Mouse (Mus musculus): ENCODE measurements around the gene Tcp11x2. TPM values are rescaled to one million over a fixed set of nuclear protein-coding genes. Genes with fewer than 3 reads are reported as not detected.

Tcp11x2 gene
- polyA plus RNA-seq, 1 experiment: not detected

GRCm38 (mm10) chrX:135712845-135713244, 19.3 kb upstream of the Tcp11x2 start:
- no peak overlapping the region for H3K4me3 ChIP-seq (ENCODE audit: low read depth, low read length)
- no peak overlapping the region for H3K27ac ChIP-seq (ENCODE audit: insufficient read depth, low read length)
- no peak for TF ChIP-seq EP300 (IDR thresholded peaks at IDR 0.05; ENCODE audit: insufficient read depth, low read depth, low read length)
- TF ChIP-seq CTCF (IDR thresholded peaks at IDR 0.05; ENCODE audit: low read depth, low read length): no peak
- no peak for TF ChIP-seq POLR2A (IDR thresholded peaks at IDR 0.05; ENCODE audit: insufficient read depth, low read length)
- H3K9me3 ChIP-seq (replicated peaks; ENCODE audit: control insufficient read depth, insufficient read depth, low read length, poor library complexity, severe bottlenecking): no peaks in the 10 kb centered on the region
- H3K4me1 ChIP-seq (ENCODE audit: control insufficient read depth, insufficient read depth, low read length): no peaks in the 10 kb centered on the region
- H3K9ac ChIP-seq (ENCODE audit: low read depth, poor library complexity, severe bottlenecking): no peak overlapping the region
- H3K27me3 ChIP-seq (ENCODE audit: control insufficient read depth, insufficient read depth, low read length, poor library complexity, severe bottlenecking): no peaks in the 10 kb centered on the region
- no peaks in the 10 kb centered on the region for H3K36me3 ChIP-seq (ENCODE audit: control insufficient read depth, insufficient read depth, low read length, poor library complexity, severe bottlenecking)

DNA sequence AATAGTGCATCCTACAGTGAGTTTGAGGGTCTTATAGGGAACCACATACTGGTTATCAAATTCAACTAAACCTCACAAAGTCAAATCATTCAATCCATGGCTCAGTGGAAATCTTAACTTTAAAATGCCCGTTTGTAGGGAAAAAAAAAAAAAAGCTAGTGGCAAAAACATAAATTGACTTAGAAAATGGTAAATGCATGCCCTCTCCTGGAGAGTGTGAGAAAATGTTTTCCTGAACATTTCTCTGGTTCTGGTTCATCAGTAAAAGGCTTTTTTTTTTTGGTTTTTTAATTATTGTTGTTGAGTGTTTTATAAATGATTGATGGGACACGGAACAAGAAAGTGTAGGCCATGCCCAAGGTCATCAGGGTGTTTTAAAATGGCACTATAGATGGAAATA, 10.8 kb upstream of the Tcp11x2 start:
- no peaks in the 10 kb centered on the region for H3K9me3 ChIP-seq (replicated peaks; ENCODE audit: control insufficient read depth, insufficient read depth, low read length, poor library complexity, severe bottlenecking)
- no peaks in the 10 kb centered on the region for H3K4me1 ChIP-seq (ENCODE audit: control insufficient read depth, insufficient read depth, low read length)
- no peaks in the 10 kb centered on the region for H3K27me3 ChIP-seq (ENCODE audit: control insufficient read depth, insufficient read depth, low read length, poor library complexity, severe bottlenecking)
- TF ChIP-seq CTCF (IDR thresholded peaks at IDR 0.05; ENCODE audit: low read depth, low read length) (no peak), EP300 (IDR thresholded peaks at IDR 0.05; ENCODE audit: insufficient read depth, low read depth, low read length) (no peak), POLR2A (IDR thresholded peaks at IDR 0.05; ENCODE audit: insufficient read depth, low read length) (no peak)
- H3K27ac ChIP-seq (ENCODE audit: insufficient read depth, low read length): no peak overlapping the region
- no peak overlapping the region for H3K4me3 ChIP-seq (ENCODE audit: low read depth, low read length)
- no peaks in the 10 kb centered on the region for H3K36me3 ChIP-seq (ENCODE audit: control insufficient read depth, insufficient read depth, low read length, poor library complexity, severe bottlenecking)
- H3K9ac ChIP-seq (ENCODE audit: low read depth, poor library complexity, severe bottlenecking): no peak overlapping the region

- TF ChIP-seq EP300 (IDR thresholded peaks at IDR 0.05; ENCODE audit: insufficient read depth, low read depth, low read length): no peak
- TF ChIP-seq CTCF (IDR thresholded peaks at IDR 0.05; ENCODE audit: low read depth, low read length): no peak
- no peak for TF ChIP-seq POLR2A (IDR thresholded peaks at IDR 0.05; ENCODE audit: insufficient read depth, low read length)
- Histone ChIP-seq H3K36me3 (ENCODE audit: control insufficient read depth, insufficient read depth, low read length, poor library complexity, severe bottlenecking) (no peaks in the 10 kb centered on the region), H3K27me3 (ENCODE audit: control insufficient read depth, insufficient read depth, low read length, poor library complexity, severe bottlenecking) (no peaks in the 10 kb centered on the region), H3K27ac (ENCODE audit: insufficient read depth, low read length) (no peak overlapping the region), H3K9ac (ENCODE audit: low read depth, poor library complexity, severe bottlenecking) (no peak overlapping the region), H3K9me3 (replicated peaks; ENCODE audit: control insufficient read depth, insufficient read depth, low read length, poor library complexity, severe bottlenecking) (no peaks in the 10 kb centered on the region), H3K4me1 (ENCODE audit: control insufficient read depth, insufficient read depth, low read length) (no peaks in the 10 kb centered on the region), H3K4me3 (ENCODE audit: low read depth, low read length) (no peak overlapping the region)
Measured at GRCm38 (mm10) chrX:135703111-135703510, 9.5 kb upstream of the Tcp11x2 start.

DNA sequence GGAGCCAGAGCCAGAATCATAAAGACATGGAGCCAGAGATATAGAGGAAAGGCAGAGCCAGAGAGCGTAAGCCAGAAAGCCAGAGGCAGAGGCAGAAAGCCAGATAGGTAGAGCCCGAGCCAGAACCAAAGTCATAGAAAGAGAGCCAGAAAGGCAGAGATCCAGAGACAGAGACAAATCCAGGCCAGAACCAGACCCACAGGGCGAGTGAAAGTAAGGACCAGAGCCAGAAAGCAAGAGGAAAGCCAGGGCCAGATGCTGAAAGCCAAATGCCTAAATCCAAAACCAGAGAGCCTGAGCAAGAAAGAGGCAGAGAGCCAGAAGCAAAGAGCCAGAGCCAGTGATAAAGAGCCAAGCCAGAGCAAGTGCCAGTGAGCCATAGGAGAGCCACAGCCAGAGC, 5.8 kb downstream of the Tcp11x2 start:
- no peaks in the 10 kb centered on the region for H3K4me1 ChIP-seq (ENCODE audit: control insufficient read depth, insufficient read depth, low read length)
- no peaks in the 10 kb centered on the region for H3K27me3 ChIP-seq (ENCODE audit: control insufficient read depth, insufficient read depth, low read length, poor library complexity, severe bottlenecking)
- TF ChIP-seq POLR2A (IDR thresholded peaks at IDR 0.05; ENCODE audit: insufficient read depth, low read length) (no peak), CTCF (IDR thresholded peaks at IDR 0.05; ENCODE audit: low read depth, low read length) (no peak), EP300 (IDR thresholded peaks at IDR 0.05; ENCODE audit: insufficient read depth, low read depth, low read length) (no peak)

DNA sequence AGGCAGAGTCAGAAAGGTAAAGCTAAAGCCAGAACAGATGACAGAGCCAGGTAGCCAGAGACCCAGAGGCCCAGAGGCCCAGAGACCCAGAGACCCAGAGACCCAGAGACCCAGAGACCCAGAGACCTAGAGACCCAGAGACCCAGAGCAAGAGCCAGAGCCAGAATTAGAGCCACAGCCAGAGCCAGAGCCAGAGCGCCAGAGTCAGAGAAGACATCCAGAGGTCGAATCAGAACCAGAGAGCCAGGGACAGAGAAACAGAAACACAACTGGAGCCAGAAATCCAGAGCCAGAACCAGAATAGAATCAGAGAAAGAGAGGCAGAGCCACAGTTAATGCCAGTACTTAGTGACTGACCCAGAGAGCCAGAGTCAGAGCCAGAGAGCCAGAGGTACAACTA, 11.7 kb downstream of the Tcp11x2 start:
- Histone ChIP-seq H3K9ac (ENCODE audit: low read depth, poor library complexity, severe bottlenecking) (no peak overlapping the region), H3K36me3 (ENCODE audit: control insufficient read depth, insufficient read depth, low read length, poor library complexity, severe bottlenecking) (no peaks in the 10 kb centered on the region), H3K4me1 (ENCODE audit: control insufficient read depth, insufficient read depth, low read length) (no peaks in the 10 kb centered on the region), H3K27me3 (ENCODE audit: control insufficient read depth, insufficient read depth, low read length, poor library complexity, severe bottlenecking) (no peaks in the 10 kb centered on the region), H3K9me3 (replicated peaks; ENCODE audit: control insufficient read depth, insufficient read depth, low read length, poor library complexity, severe bottlenecking) (no peaks in the 10 kb centered on the region), H3K4me3 (ENCODE audit: low read depth, low read length) (no peak overlapping the region), H3K27ac (ENCODE audit: insufficient read depth, low read length) (no peak overlapping the region)
- TF ChIP-seq CTCF (IDR thresholded peaks at IDR 0.05; ENCODE audit: low read depth, low read length) (no peak), EP300 (IDR thresholded peaks at IDR 0.05; ENCODE audit: insufficient read depth, low read depth, low read length) (no peak), POLR2A (IDR thresholded peaks at IDR 0.05; ENCODE audit: insufficient read depth, low read length) (no peak)

More for the DNA sequence above, 5.8 kb downstream of the Tcp11x2 start:
- Histone ChIP-seq H3K4me3 (ENCODE audit: low read depth, low read length) (no peak overlapping the region), H3K27ac (ENCODE audit: insufficient read depth, low read length) (no peak overlapping the region), H3K9ac (ENCODE audit: low read depth, poor library complexity, severe bottlenecking) (no peak overlapping the region), H3K9me3 (replicated peaks; ENCODE audit: control insufficient read depth, insufficient read depth, low read length, poor library complexity, severe bottlenecking) (no peaks in the 10 kb centered on the region), H3K36me3 (ENCODE audit: control insufficient read depth, insufficient read depth, low read length, poor library complexity, severe bottlenecking) (no peaks in the 10 kb centered on the region)

DNA sequence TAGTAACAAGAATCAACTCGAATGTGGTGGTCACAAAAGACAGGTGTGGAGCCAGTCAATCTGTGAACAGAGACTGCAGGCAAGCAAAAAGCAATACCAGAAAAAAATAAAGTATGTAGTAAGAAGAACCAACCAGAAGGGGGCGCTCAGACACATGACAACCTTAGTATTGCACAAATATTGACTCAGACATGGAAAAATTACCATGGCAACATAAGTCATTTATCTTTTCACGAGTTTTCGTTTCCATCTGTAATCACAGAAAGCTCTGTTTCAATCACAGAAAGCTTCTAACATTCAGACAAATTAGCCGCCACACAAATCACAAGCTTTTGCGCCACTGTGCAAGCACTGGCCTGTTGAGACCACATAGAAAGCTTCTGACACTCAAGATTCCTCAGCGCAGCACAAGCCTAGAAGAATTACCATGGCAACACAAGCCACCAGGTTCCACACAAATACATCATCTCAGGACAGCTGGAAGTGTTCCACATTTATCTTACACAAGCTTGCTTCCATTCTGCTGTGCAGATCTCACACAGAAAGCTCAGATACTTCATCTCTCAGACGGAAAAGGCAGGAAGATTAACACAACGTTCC, 41.3 kb downstream of the Tcp11x2 start:
- Histone ChIP-seq H3K4me3 (ENCODE audit: low read depth, low read length) (no peak overlapping the region), H3K9ac (ENCODE audit: low read depth, poor library complexity, severe bottlenecking) (no peak overlapping the region), H3K27me3 (ENCODE audit: control insufficient read depth, insufficient read depth, low read length, poor library complexity, severe bottlenecking) (no peaks in the 10 kb centered on the region), H3K27ac (ENCODE audit: insufficient read depth, low read length) (no peak overlapping the region), H3K4me1 (ENCODE audit: control insufficient read depth, insufficient read depth, low read length) (no peaks in the 10 kb centered on the region), H3K36me3 (ENCODE audit: control insufficient read depth, insufficient read depth, low read length, poor library complexity, severe bottlenecking) (no peaks in the 10 kb centered on the region), H3K9me3 (replicated peaks; ENCODE audit: control insufficient read depth, insufficient read depth, low read length, poor library complexity, severe bottlenecking) (no peaks in the 10 kb centered on the region)
- no peak for TF ChIP-seq POLR2A (IDR thresholded peaks at IDR 0.05; ENCODE audit: insufficient read depth, low read length)
- TF ChIP-seq CTCF (IDR thresholded peaks at IDR 0.05; ENCODE audit: low read depth, low read length): no peak
- no peak for TF ChIP-seq EP300 (IDR thresholded peaks at IDR 0.05; ENCODE audit: insufficient read depth, low read depth, low read length)

Measured in ES-Bruce4 (cell line).